ENCODE assay signal across 8 mouse cellular contexts in genomic region chr12:98733776-98734175, GRCm38 (mm10). TPM values are rescaled to one million over a fixed set of nuclear protein-coding genes. Genes with fewer than 3 reads are reported as not detected.
DNase-seq lines count a peak whose midpoint lies in the region; ATAC-seq and TF ChIP-seq lines count a peak whose summit lies in the region.

No protein-coding gene starts in this region.

- H3K4me1 ChIP-seq in heart, postnatal 0 days (ENCODE audit: control insufficient read depth, insufficient read depth) = peaks cover 24% of the 10 kb centered on the region
- peaks cover 41% of the 10 kb centered on the region for H3K4me1 ChIP-seq in midbrain, embryonic 13.5 days (replicated peaks)

- peak overlapping the region; percentile 78 for H3K4me2 ChIP-seq in heart, postnatal 0 days (ENCODE audit: low read depth, low read length)
- peak overlapping the region; percentile 78 for H3K4me2 ChIP-seq in midbrain, embryonic 13.5 days (replicated peaks)

- TF ChIP-seq CTCF in heart, postnatal 0 days (IDR thresholded peaks at IDR 0.05; ENCODE audit: low read depth) = no peak

- H3K36me3 ChIP-seq in heart, postnatal 0 days (replicated peaks; ENCODE audit: control insufficient read depth, insufficient read depth, low read length) = no peaks in the 10 kb centered on the region; the same call in 1 of the 2 replicates
- H3K36me3 ChIP-seq in midbrain, embryonic 13.5 days = peaks cover under 1% of the 10 kb centered on the region; the same call in 1 of the 2 replicates

- H3K9ac ChIP-seq in heart, postnatal 0 days (replicated peaks; ENCODE audit: low read depth, low read length) = peak overlapping the region; percentile 57
- peak overlapping the region; percentile 72 for H3K9ac ChIP-seq in midbrain, embryonic 13.5 days (replicated peaks)

- H3K4me3 ChIP-seq in heart, postnatal 0 days (ENCODE audit: low read depth, low read length) = peak overlapping the region; percentile 68
- peak overlapping the region; percentile 59 for H3K4me3 ChIP-seq in midbrain, embryonic 13.5 days (replicated peaks)

- DNase-seq in heart, postnatal 0 days (ENCODE audit: low spot score) = no peak
- DNase-seq in heart, postnatal 36 days = no peak
- DNase-seq in right cerebral cortex, postnatal 10 days (ENCODE audit: low spot score in 2 of 2) = no peak
- no peak for DNase-seq in ovary, postnatal 36 days (ENCODE audit: low spot score)

- no peak for TF ChIP-seq EP300 in heart, postnatal 0 days (IDR thresholded peaks at IDR 0.05; ENCODE audit: low read depth)

- H3K27me3 ChIP-seq in heart, postnatal 0 days (ENCODE audit: control insufficient read depth, insufficient read depth, low read length) = no peaks in the 10 kb centered on the region
- H3K27me3 ChIP-seq in midbrain, embryonic 13.5 days = peaks cover 8% of the 10 kb centered on the region

- WGBS in heart, postnatal 0 days = 21% methylated on average over 12 of the region's 12 CpGs
- WGBS in midbrain, embryonic 13.5 days = 18% methylated on average over 12 of the region's 12 CpGs

- no peak for ATAC-seq in heart, postnatal 0 days (ENCODE audit: insufficient read depth, low read depth)
- peak; percentile 13; the same call in 1 of the 2 replicates for ATAC-seq in common myeloid progenitor, adult 5-6 weeks (replicated peaks; ENCODE audit: low read depth, poor library complexity, severe bottlenecking)
- peak; percentile 12 for ATAC-seq in inflammation-experienced regulatory T-cells, adult 6 months
- ATAC-seq in midbrain, embryonic 13.5 days = no peak
- ATAC-seq in activated CD4-positive, CD25-positive, alpha-beta regulatory T cell, adult 4 months = no peak

- H3K27ac ChIP-seq in heart, postnatal 0 days (ENCODE audit: low read depth) = no peak overlapping the region
- H3K27ac ChIP-seq in midbrain, embryonic 13.5 days = no peak overlapping the region

- intact Hi-C loops in heart, postnatal 36 days (cut with DNase I) = no loop called here

- H3K9me3 ChIP-seq in heart, postnatal 0 days (replicated peaks; ENCODE audit: control insufficient read depth, low read length) = no peaks in the 10 kb centered on the region
- no peaks in the 10 kb centered on the region for H3K9me3 ChIP-seq in midbrain, embryonic 13.5 days

RNA-seq across cellular contexts. Expression of gene Ptpn21, which starts 3.4 kb away (rescaled TPM):
- total RNA-seq in heart, postnatal 0 days (2014; rRNA removed; ENCODE audit: low replicate concordance) = 8.7 and 16.0 TPM in 2 replicates
- polyA plus RNA-seq in heart, postnatal 0 days (2015; fragmentation: Nextera tagmentation; extraction: Ambion mirVana) = 5.4 and 6.0 TPM in 2 replicates
- 10 to 100 TPM; 28.3 to 31.5 TPM for total RNA-seq in heart, postnatal 36 days (2021)
- 4.6 and 9.0 TPM in 2 replicates for total RNA-seq in common myeloid progenitor, adult 5-6 weeks (2017)
- polyA plus RNA-seq in inflammation-experienced regulatory T-cells, adult 6 months (2017; shearing (Covaris generic)) = 1 to 10 TPM; 4.0 to 6.4 (median 4.8) TPM
- 5.7 and 6.9 TPM in 2 replicates for polyA plus RNA-seq in midbrain, embryonic 13.5 days (2015; fragmentation: Nextera tagmentation; extraction: Ambion mirVana)
- 1 to 10 TPM; 2.2 to 3.7 TPM for polyA plus RNA-seq in activated CD4-positive, CD25-positive, alpha-beta regulatory T cell, adult 4 months (2017; shearing (Covaris generic))

RNA-seq across cellular contexts. Expression of gene Zc3h14, which starts 13.0 kb away (rescaled TPM):
- 73.1 TPM in 2 replicates for total RNA-seq in heart, postnatal 0 days (2014; rRNA removed; ENCODE audit: low replicate concordance)
- 64.4 and 64.6 TPM in 2 replicates for polyA plus RNA-seq in heart, postnatal 0 days (2015; fragmentation: Nextera tagmentation; extraction: Ambion mirVana)
- total RNA-seq in heart, postnatal 36 days (2021) = 10 to 100 TPM; 59.0 to 59.9 TPM
- total RNA-seq in common myeloid progenitor, adult 5-6 weeks (2017) = 134 and 138 TPM in 2 replicates
- 10 to 100 TPM; 36.1 to 39.8 (median 37.1) TPM for polyA plus RNA-seq in inflammation-experienced regulatory T-cells, adult 6 months (2017; shearing (Covaris generic))
- polyA plus RNA-seq in midbrain, embryonic 13.5 days (2015; fragmentation: Nextera tagmentation; extraction: Ambion mirVana) = 116 and 124 TPM in 2 replicates
- polyA plus RNA-seq in activated CD4-positive, CD25-positive, alpha-beta regulatory T cell, adult 4 months (2017; shearing (Covaris generic)) = 10 to 100 TPM; 33.4 to 38.6 TPM

Comparison
In these comparisons a context has a peak if more than half of its experiments do, and no peak if none do; other contexts are left out.
1. ATAC-seq: peak in common myeloid progenitor, adult 5-6 weeks (single experiment) and inflammation-experienced regulatory T-cells, adult 6 months (single experiment); none in heart, postnatal 0 days (single experiment), midbrain, embryonic 13.5 days (single experiment) and activated CD4-positive, CD25-positive, alpha-beta regulatory T cell, adult 4 months (single experiment).